Mouse (Mus musculus): ENCODE results near the gene Mgrn1. TPM values are rescaled to one million over a fixed set of nuclear protein-coding genes. Genes with fewer than 3 reads are reported as not detected.
A peak's percentile ranks its signal among the peaks of the same experiment; 100 is the strongest.

Mgrn1 gene
- polyA plus RNA-seq, 1 experiment from 2014 or later, result 85.9 TPM

DNA sequence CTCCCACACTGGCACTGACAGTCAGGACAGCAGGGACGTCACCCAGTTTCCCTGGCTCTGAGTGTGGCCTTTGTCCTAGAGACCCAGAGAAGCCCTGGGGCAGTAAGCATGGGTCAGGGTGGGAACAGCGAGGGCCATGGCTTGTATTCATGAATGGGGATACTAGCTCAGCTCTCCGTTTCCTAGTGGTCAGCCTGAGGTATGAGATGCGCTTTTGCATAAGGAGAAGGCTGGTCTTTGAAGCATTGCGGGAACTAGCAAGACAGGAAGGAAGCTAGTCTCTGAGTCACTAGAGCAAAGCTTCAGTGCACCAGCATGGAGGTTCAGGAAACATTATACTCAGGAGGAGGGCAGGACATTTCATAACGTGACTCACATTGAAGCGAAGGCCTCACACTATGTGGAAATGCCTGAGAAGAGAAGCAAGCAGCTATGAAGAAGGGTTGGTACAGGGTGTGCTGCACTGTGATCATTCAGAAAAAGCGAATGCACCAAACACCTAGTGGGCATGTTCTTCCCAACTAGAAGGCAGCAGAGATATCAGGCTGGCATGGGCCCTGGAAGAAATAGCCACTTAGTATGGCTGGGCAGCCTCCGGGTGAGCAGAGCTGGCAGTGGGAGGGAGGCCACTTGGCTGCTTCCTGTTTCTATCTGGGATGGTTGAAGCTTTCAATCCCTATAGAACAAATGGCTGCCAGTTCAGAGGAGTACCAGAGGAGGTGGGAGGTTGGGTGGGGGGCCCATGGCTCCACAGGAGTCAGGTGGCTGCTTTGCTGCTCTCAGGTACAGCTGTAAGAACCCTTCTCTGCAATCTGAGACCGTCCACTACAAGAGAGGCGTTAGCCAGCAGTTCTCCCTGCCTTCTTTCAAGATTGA, 27.1 kb downstream of the Mgrn1 start:
- no peak overlapping the region for H3K4me2 ChIP-seq
- H3K4me3 ChIP-seq, result no peak overlapping the region
- H3K27me3 ChIP-seq, result no peaks in the 10 kb centered on the region
- H3K9ac ChIP-seq, result no peak overlapping the region
- WGBS, result 69% methylated on average over 11 of the region's 11 CpGs
- peaks cover 84% of the 10 kb centered on the region for H3K36me3 ChIP-seq
- H3K27ac ChIP-seq, result peak overlapping the region; percentile 75
- ATAC-seq (ENCODE audit: insufficient number of reproducible peaks, low FRiP score, low TSS enrichment, low read depth), result no peak; the same call in 1 of the 2 replicates
- H3K4me1 ChIP-seq, result peaks cover 8% of the 10 kb centered on the region
- no peaks in the 10 kb centered on the region for H3K9me3 ChIP-seq

DNA sequence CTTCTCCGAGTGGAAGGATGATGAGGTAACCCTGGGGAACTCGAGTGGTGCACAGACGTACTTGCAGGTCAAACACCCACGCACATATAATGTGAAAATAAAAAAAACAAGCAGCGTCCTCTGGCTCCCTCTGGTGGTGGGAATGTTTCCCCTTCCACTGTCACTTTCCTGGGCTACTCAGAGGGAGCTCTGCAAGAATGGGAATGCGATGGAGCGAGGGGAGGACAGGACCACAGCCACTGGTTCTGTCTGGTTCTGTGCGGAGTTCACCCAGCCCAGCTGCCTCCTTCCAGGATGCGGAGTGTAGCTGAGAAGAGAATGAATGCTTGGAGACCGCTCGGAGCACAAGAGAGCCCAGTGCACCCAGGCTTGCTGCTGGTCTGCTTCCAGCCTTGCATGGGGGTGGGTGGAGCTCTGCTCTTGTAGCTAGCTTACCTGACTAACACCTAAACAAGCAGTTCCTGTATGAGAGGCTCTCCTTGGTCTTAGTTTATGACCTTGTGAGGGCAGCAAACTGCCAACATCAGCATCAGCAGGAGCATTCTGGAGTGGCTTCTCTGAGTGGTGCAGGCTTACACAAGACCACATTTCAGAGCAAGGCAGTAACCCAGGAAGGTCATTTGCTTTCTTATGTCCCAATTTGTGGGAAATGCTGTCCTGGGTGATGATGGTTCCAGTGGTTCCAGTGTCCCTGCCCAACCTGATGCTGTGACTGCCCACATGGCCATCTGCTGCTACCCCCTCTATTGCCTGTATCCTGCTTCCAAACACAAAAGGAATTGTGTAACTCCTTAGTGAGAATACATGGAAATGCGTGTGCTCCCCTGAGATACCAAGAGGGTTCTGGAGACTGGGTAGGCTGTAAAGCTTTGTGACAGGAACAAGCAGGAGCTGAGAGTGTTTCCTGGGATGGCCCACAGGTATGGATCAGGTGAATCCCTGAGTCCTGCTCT, 28.0 kb downstream of the Mgrn1 start:
- Histone ChIP-seq H3K9ac (no peak overlapping the region), H3K36me3 (peaks cover 84% of the 10 kb centered on the region), H3K4me3 (no peak overlapping the region), H3K27ac (peak overlapping the region; percentile 75; the same call in 1 of the 2 replicates), H3K27me3 (no peaks in the 10 kb centered on the region), H3K9me3 (no peaks in the 10 kb centered on the region), H3K4me1 (peaks cover 8% of the 10 kb centered on the region), H3K4me2 (no peak overlapping the region)
- WGBS, result 36% methylated on average over 12 of the region's 12 CpGs
- peak; percentile 60; the same call in 1 of the 2 replicates for ATAC-seq (ENCODE audit: insufficient number of reproducible peaks, low FRiP score, low TSS enrichment, low read depth)

DNA sequence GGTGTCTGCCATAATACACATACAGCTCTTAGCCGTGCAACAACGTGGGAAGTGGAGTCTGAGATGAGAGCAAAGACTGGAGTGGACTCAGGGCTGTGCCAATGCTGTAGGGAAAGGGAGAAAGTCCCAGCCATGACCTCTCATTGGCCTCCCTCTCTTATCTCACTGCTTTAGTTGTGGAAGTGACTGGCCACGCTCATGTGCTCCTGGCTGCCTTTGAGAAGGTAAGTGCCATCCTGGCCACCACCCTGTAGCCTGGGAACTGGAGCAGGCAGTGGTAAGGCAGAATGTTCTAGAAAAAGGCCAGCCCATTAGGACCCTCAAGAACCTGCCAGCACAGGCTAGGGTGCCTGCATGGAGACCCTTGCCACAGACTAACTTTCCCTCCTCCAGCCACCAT, 29.9 kb downstream of the Mgrn1 start:
- no peaks in the 10 kb centered on the region for H3K27me3 ChIP-seq
- peaks cover 8% of the 10 kb centered on the region for H3K4me1 ChIP-seq
- ATAC-seq (ENCODE audit: insufficient number of reproducible peaks, low FRiP score, low TSS enrichment, low read depth), result no peak
- H3K4me3 ChIP-seq, result no peak overlapping the region
- H3K27ac ChIP-seq, result no peak overlapping the region
- no peak overlapping the region for H3K9ac ChIP-seq
- 89% methylated on average over 3 of the region's 3 CpGs for WGBS
- H3K9me3 ChIP-seq, result no peaks in the 10 kb centered on the region
- peaks cover 83% of the 10 kb centered on the region for H3K36me3 ChIP-seq
- no peak overlapping the region for H3K4me2 ChIP-seq

DNA sequence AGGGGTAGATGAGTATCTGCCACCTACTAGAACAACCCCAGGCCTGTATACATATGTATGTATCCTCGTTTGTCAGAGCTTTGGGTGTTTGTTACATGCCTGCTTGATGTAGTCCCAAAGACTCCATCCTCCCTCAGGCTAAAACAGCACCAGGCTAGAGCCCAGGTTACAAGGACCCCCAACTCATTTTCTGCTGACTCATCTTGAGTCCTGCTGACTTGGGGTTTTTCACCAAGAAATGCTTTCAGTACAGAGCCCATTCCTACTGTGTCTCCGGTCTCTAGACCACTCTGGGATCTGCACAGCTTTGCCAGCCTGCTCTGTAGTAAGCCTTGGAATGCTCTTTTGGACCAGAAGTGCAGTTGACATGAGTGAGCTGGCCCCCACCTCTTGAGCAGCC, 30.6 kb downstream of the Mgrn1 start:
- peaks cover 81% of the 10 kb centered on the region for H3K36me3 ChIP-seq

DNA sequence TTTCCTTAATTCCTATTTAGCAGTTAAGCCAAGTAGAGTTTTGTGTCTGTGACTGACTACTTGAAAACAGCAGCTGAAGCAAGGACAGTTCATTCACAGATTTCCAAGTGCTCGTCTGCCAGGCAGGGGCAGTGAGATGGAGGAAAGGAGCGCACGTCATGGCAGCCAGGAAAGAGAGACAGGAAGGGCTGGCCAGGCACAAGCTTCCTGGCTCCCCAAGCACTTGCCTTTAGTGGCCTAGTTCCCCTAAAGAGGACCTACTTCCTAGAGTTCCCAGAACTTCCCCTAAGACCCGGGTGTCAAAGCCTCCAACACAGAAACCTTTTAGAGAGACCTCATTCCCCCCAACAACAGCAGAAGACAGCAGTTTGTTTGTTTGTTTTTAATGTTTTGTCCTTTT, 34.5 kb downstream of the Mgrn1 start:
- H3K27ac ChIP-seq, result no peak overlapping the region
- H3K27me3 ChIP-seq, result no peaks in the 10 kb centered on the region
- H3K9ac ChIP-seq, result no peak overlapping the region
- no peak overlapping the region for H3K4me3 ChIP-seq
- no peak overlapping the region for H3K4me2 ChIP-seq
- no peaks in the 10 kb centered on the region for H3K9me3 ChIP-seq
- ATAC-seq (ENCODE audit: insufficient number of reproducible peaks, low FRiP score, low TSS enrichment, low read depth), result no peak
- peaks cover 88% of the 10 kb centered on the region for H3K36me3 ChIP-seq
- H3K4me1 ChIP-seq, result no peaks in the 10 kb centered on the region
- WGBS, result 85% methylated on average over 4 of the region's 4 CpGs

More for the DNA sequence above, 30.6 kb downstream of the Mgrn1 start:
- H3K27me3 ChIP-seq, result no peaks in the 10 kb centered on the region
- 92% methylated on average over 2 of the region's 2 CpGs for WGBS
- no peaks in the 10 kb centered on the region for H3K9me3 ChIP-seq
- H3K4me2 ChIP-seq, result no peak overlapping the region
- H3K27ac ChIP-seq, result no peak overlapping the region
- no peak overlapping the region for H3K9ac ChIP-seq
- no peak overlapping the region for H3K4me3 ChIP-seq
- ATAC-seq (ENCODE audit: insufficient number of reproducible peaks, low FRiP score, low TSS enrichment, low read depth), result no peak
- peaks cover 8% of the 10 kb centered on the region for H3K4me1 ChIP-seq

DNA sequence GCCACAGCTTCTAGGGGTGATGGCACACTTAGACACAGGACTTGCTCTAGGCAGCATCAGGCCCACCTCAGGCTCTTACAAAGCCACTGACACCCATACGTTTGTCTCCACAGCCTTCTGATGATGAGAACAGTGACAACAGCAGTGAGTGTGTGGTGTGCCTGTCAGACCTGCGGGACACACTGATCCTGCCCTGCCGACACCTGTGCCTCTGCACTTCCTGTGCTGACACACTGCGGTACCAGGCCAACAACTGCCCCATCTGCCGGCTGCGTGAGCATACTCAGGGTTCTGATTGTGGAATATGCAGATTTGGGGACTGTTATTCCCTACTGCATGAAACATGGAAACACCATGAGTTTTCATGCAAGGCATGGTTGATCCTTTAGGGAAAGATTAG, 36.4 kb downstream of the Mgrn1 start:
- Histone ChIP-seq H3K9me3 (no peaks in the 10 kb centered on the region), H3K4me3 (no peak overlapping the region), H3K4me1 (no peaks in the 10 kb centered on the region), H3K4me2 (no peak overlapping the region), H3K27me3 (no peaks in the 10 kb centered on the region), H3K27ac (no peak overlapping the region), H3K36me3 (peaks cover 92% of the 10 kb centered on the region), H3K9ac (no peak overlapping the region)
- no peak for ATAC-seq (ENCODE audit: insufficient number of reproducible peaks, low FRiP score, low TSS enrichment, low read depth)
- 92% methylated on average over 6 of the region's 6 CpGs for WGBS

DNA sequence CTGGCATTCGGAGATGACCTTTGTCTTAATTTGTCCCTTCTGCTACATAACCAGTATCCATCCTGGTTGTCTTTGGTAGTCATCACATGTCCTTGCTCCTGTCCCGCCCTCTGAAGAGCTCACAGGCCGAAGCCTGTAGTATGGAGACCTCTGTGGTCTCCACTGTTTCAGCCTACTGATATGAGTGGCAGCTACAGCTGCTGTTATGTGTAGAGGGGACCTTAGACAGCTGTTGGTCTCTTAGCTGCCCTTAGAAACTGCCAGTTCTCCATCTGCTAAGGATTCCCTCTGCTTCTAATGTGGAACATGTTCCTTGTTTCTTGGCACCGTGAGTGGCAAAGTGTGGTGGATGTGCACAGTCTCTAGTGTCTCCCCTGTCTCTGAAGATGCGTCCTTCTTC, 37.9 kb downstream of the Mgrn1 start:
- no peak for ATAC-seq (ENCODE audit: insufficient number of reproducible peaks, low FRiP score, low TSS enrichment, low read depth)
- H3K4me2 ChIP-seq, result no peak overlapping the region
- H3K9me3 ChIP-seq, result no peaks in the 10 kb centered on the region
- H3K27me3 ChIP-seq, result no peaks in the 10 kb centered on the region
- H3K9ac ChIP-seq, result no peak overlapping the region
- no peak overlapping the region for H3K4me3 ChIP-seq
- no peaks in the 10 kb centered on the region for H3K4me1 ChIP-seq
- H3K27ac ChIP-seq, result no peak overlapping the region
- peaks cover 96% of the 10 kb centered on the region for H3K36me3 ChIP-seq
- 86% methylated on average over 5 of the region's 5 CpGs for WGBS

DNA sequence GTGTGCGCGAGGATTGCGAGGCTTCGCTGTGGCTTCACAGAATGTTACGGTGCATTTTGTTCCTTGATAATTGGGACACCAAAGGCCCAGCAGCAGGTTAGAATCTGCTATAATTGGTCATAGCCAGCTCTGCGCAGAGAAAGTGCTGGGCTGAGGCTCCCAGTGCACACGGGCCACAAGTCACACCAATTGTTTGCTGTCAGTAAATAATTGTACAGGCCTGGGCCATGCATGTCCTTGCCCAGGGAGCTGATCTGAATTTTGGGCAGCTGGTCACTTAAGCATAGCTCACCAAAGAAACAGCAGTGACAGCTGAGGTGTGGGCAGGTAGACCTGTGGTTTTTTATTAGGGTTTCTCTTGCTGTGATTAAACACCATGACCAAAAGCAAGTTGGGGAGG, 41.9 kb downstream of the Mgrn1 start:
- ATAC-seq (ENCODE audit: insufficient number of reproducible peaks, low FRiP score, low TSS enrichment, low read depth), result no peak
- H3K36me3 ChIP-seq, result peaks cover 99% of the 10 kb centered on the region
- H3K4me1 ChIP-seq, result no peaks in the 10 kb centered on the region
- H3K9me3 ChIP-seq, result no peaks in the 10 kb centered on the region
- no peak overlapping the region for H3K4me2 ChIP-seq
- H3K9ac ChIP-seq, result no peak overlapping the region
- WGBS, result 92% methylated on average over 7 of the region's 7 CpGs
- no peak overlapping the region for H3K27ac ChIP-seq
- no peaks in the 10 kb centered on the region for H3K27me3 ChIP-seq
- no peak overlapping the region for H3K4me3 ChIP-seq

DNA sequence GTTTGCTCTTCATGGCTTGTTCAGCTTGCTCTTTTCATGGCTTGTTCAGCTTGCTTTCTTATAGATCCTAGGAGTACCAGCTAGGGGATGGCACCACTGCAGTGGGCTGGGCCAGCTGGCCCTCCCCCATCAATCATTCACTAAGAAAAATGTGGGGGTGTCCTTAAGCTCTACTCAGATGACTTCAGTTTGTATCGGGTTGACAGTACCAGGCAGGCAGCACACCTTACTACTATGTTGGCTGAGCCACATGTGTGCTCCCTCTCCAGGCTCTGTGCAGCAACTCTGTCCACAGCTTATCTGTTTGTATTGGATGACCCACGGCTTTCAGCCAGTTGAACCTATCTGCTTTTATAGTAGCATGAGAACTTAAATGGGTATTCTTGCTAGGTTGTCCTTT, 42.4 kb downstream of the Mgrn1 start:
- H3K4me2 ChIP-seq, result no peak overlapping the region
- ATAC-seq (ENCODE audit: insufficient number of reproducible peaks, low FRiP score, low TSS enrichment, low read depth), result no peak
- WGBS, result 89% methylated on average over 2 of the region's 2 CpGs
- H3K27ac ChIP-seq, result no peak overlapping the region
- H3K36me3 ChIP-seq, result peaks cover 99% of the 10 kb centered on the region
- H3K9me3 ChIP-seq, result no peaks in the 10 kb centered on the region
- H3K4me3 ChIP-seq, result no peak overlapping the region
- H3K4me1 ChIP-seq, result no peaks in the 10 kb centered on the region
- no peaks in the 10 kb centered on the region for H3K27me3 ChIP-seq
- no peak overlapping the region for H3K9ac ChIP-seq

DNA sequence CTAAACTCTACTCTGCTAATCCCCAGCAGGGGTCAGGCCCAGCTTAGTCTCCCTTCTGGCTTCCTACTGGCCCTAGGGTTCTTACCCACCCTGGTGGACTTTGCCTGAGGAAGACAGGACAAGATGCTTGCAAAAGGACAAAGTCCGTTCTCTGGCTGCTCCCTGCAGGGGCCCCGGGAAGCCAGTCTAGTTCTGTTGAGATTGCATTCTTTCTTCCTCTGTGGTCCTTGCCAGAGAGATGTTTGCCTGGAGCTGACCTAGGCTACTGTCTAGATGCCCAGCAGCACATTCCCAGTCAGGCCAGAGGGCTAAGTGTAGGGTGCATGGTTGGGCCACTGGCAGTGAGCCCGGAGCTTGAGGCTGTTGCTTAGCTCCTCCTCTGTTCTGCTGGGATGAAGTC, 46.4 kb downstream of the Mgrn1 start:
- Histone ChIP-seq H3K9me3 (no peaks in the 10 kb centered on the region), H3K4me2 (no peak overlapping the region), H3K27me3 (no peaks in the 10 kb centered on the region), H3K4me1 (no peaks in the 10 kb centered on the region), H3K27ac (no peak overlapping the region), H3K4me3 (no peak overlapping the region), H3K36me3 (peaks cover 99% of the 10 kb centered on the region), H3K9ac (no peak overlapping the region)
- WGBS, result 86% methylated on average over 3 of the region's 3 CpGs
- no peak for ATAC-seq (ENCODE audit: insufficient number of reproducible peaks, low FRiP score, low TSS enrichment, low read depth)

DNA sequence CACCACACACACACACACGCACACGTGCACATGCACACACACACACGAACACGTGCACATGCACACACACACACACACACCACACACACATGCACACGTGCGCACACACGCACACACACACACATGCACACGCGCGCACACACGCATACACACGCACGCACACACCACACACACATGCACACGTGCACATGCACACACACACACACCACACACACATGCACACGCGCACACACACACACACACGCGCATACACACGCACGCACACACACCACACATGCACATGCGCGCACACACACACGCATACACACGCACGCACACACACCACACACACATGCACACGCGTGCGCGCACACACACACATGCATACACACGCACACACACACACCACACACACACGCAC, 49.4 kb downstream of the Mgrn1 start:
- peaks cover 81% of the 10 kb centered on the region for H3K36me3 ChIP-seq
- no peak for ATAC-seq (ENCODE audit: insufficient number of reproducible peaks, low FRiP score, low TSS enrichment, low read depth)
- 98% methylated on average over 31 of the region's 31 CpGs for WGBS
- peaks cover 16% of the 10 kb centered on the region for H3K4me1 ChIP-seq
- H3K4me2 ChIP-seq, result no peak overlapping the region
- H3K27ac ChIP-seq, result no peak overlapping the region
- H3K27me3 ChIP-seq, result no peaks in the 10 kb centered on the region
- no peak overlapping the region for H3K4me3 ChIP-seq
- no peaks in the 10 kb centered on the region for H3K9me3 ChIP-seq
- no peak overlapping the region for H3K9ac ChIP-seq
